Mouse (Mus musculus): ENCODE results near the gene Cflar. TPM values are rescaled to one million over a fixed set of nuclear protein-coding genes. Genes with fewer than 3 reads are reported as not detected.

Gene Cflar
- total and polyA plus RNA-seq, 3 experiments, result 35.7 to 81.1 (median 49.2) TPM

GRCm38 (mm10) chr1:58786276-58786675 lies 75.0 kb downstream of the Cflar start:
- Histone ChIP-seq H3K27me3 (replicated peaks) (no peaks in the 10 kb centered on the region), H3K79me2 (replicated peaks; ENCODE audit: control insufficient read depth, extremely low read depth, insufficient read depth, poor library complexity, severe bottlenecking) (no peaks in the 10 kb centered on the region), H3K4me3 (replicated peaks in 1 of 3; ENCODE audit: low read depth in 2 of 3, low read length in 2 of 3, poor library complexity in 1 of 3) (no peak overlapping the region), H3K4me2 (ENCODE audit: insufficient read depth, low read depth, poor library complexity, severe bottlenecking) (no peak overlapping the region), H3K36me3 (replicated peaks in 1 of 2; ENCODE audit: control insufficient read depth in 1 of 2, insufficient read depth in 1 of 2, low read length in 1 of 2) (no peaks in the 10 kb centered on the region), H3K27ac (ENCODE audit: insufficient read depth, low read depth) (no peak overlapping the region), H3K9me3 (replicated peaks; ENCODE audit: low read length) (peaks cover 2% of the 10 kb centered on the region), H3K4me1 (ENCODE audit: control insufficient read depth in 1 of 2, insufficient read depth in 2 of 2) (no peaks in the 10 kb centered on the region), H3K9ac (ENCODE audit: insufficient read depth, low read depth) (no peak overlapping the region)
- DNase-seq (ENCODE audit: extremely low read depth), result no peak
- dilution Hi-C loops (cut with MboI; ENCODE audit: extremely low pct_ligation_motif_present, extremely low pct_unique_long_range_greater_than_20kb, low sequenced_read_pairs), result no loop called here
- no peak for TF ChIP-seq SIN3A (IDR thresholded peaks at IDR 0.05; ENCODE audit: low read length)
- TF ChIP-seq CHD2 (IDR thresholded peaks at IDR 0.05; ENCODE audit: low read length), result no peak
- no peak for TF ChIP-seq MAZ (IDR thresholded peaks at IDR 0.05; ENCODE audit: low read depth, low read length)
- no peak for TF ChIP-seq NRF1 (IDR thresholded peaks at IDR 0.05; ENCODE audit: low read depth, low read length)
- TF ChIP-seq MXI1 (IDR thresholded peaks at IDR 0.05; ENCODE audit: low read depth, low read length), result no peak
- no peak for TF ChIP-seq RAD21 (IDR thresholded peaks at IDR 0.05; ENCODE audit: low read depth, low read length)
- in situ Hi-C loops (cut with MboI; ENCODE audit: low pct_ligation_motif_present, low pct_unique_long_range_greater_than_20kb, low sequenced_read_pairs), result loop anchor here (25.0 kb wide), 1 partner anchor 451 kb away; the partner anchor contains the start of gene Als2

- Histone ChIP-seq H3K4me2 (ENCODE audit: insufficient read depth, low read depth, poor library complexity, severe bottlenecking) (no peak overlapping the region), H3K9me3 (replicated peaks; ENCODE audit: low read length) (peaks cover 2% of the 10 kb centered on the region), H3K4me3 (replicated peaks in 1 of 3; ENCODE audit: low read depth in 2 of 3, low read length in 2 of 3, poor library complexity in 1 of 3) (no peak overlapping the region), H3K79me2 (replicated peaks; ENCODE audit: control insufficient read depth, extremely low read depth, insufficient read depth, poor library complexity, severe bottlenecking) (no peaks in the 10 kb centered on the region), H3K36me3 (replicated peaks in 1 of 2; ENCODE audit: control insufficient read depth in 1 of 2, insufficient read depth in 1 of 2, low read length in 1 of 2) (no peaks in the 10 kb centered on the region), H3K27ac (ENCODE audit: insufficient read depth, low read depth) (no peak overlapping the region), H3K4me1 (ENCODE audit: control insufficient read depth in 1 of 2, insufficient read depth in 2 of 2) (no peaks in the 10 kb centered on the region), H3K27me3 (replicated peaks) (no peaks in the 10 kb centered on the region), H3K9ac (ENCODE audit: insufficient read depth, low read depth) (no peak overlapping the region)
- DNase-seq (ENCODE audit: extremely low read depth), result no peak
- dilution Hi-C loops (cut with MboI; ENCODE audit: extremely low pct_ligation_motif_present, extremely low pct_unique_long_range_greater_than_20kb, low sequenced_read_pairs), result no loop called here
- in situ Hi-C loops (cut with MboI; ENCODE audit: low pct_ligation_motif_present, low pct_unique_long_range_greater_than_20kb, low sequenced_read_pairs), result loop anchor here (25.0 kb wide), 1 partner anchor 449 kb away; the partner anchor contains the start of gene Als2
- TF ChIP-seq IRF4 (IDR thresholded peaks at IDR 0.05; ENCODE audit: low read depth, low read length), result no peak
- TF ChIP-seq TBP (conservative IDR thresholded peaks at IDR 0.05; ENCODE audit: low read depth, low read length), result no peak
- no peak for TF ChIP-seq NELFE (IDR thresholded peaks at IDR 0.05; ENCODE audit: low read depth, low read length)
- TF ChIP-seq MXI1 (IDR thresholded peaks at IDR 0.05; ENCODE audit: low read depth, low read length), result no peak
- TF ChIP-seq NRF1 (IDR thresholded peaks at IDR 0.05; ENCODE audit: low read depth, low read length), result no peak
- TF ChIP-seq MAZ (IDR thresholded peaks at IDR 0.05; ENCODE audit: low read depth, low read length), result no peak
- no peak for TF ChIP-seq SIN3A (IDR thresholded peaks at IDR 0.05; ENCODE audit: low read length)
- no peak for TF ChIP-seq ZC3H11A (IDR thresholded peaks at IDR 0.05; ENCODE audit: low read depth, low read length)
Measured at GRCm38 (mm10) chr1:58788410-58788809, 77.1 kb downstream of the Cflar start.

GRCm38 (mm10) chr1:58794705-58795104 lies 83.4 kb downstream of the Cflar start:
- dilution Hi-C loops (cut with MboI; ENCODE audit: extremely low pct_ligation_motif_present, extremely low pct_unique_long_range_greater_than_20kb, low sequenced_read_pairs), result no loop called here
- Histone ChIP-seq H3K4me3 (replicated peaks in 1 of 3; ENCODE audit: low read depth in 2 of 3, low read length in 2 of 3, poor library complexity in 1 of 3) (peak overlapping the region; percentile 69 to 80 (median 73)), H3K79me2 (replicated peaks; ENCODE audit: control insufficient read depth, extremely low read depth, insufficient read depth, poor library complexity, severe bottlenecking) (peaks cover 31% of the 10 kb centered on the region), H3K4me2 (ENCODE audit: insufficient read depth, low read depth, poor library complexity, severe bottlenecking) (peak overlapping the region; percentile 99), H3K27me3 (replicated peaks) (no peaks in the 10 kb centered on the region), H3K27ac (ENCODE audit: insufficient read depth, low read depth) (peak overlapping the region; percentile 70), H3K36me3 (replicated peaks in 1 of 2; ENCODE audit: control insufficient read depth in 1 of 2, insufficient read depth in 1 of 2, low read length in 1 of 2) (peaks cover 7 to 13% of the 10 kb centered on the region in 2 experiments), H3K4me1 (ENCODE audit: control insufficient read depth in 1 of 2, insufficient read depth in 2 of 2) (peaks cover 0 to 15% of the 10 kb centered on the region in 2 experiments; a peak in 2 of 4 replicates), H3K9me3 (replicated peaks; ENCODE audit: low read length) (peaks cover 5% of the 10 kb centered on the region), H3K9ac (ENCODE audit: insufficient read depth, low read depth) (peak overlapping the region; percentile 77; the same call in 1 of the 2 replicates)
- in situ Hi-C loops (cut with MboI; ENCODE audit: low pct_ligation_motif_present, low pct_unique_long_range_greater_than_20kb, low sequenced_read_pairs), result loop anchor here (25.0 kb wide), 1 partner anchor 443 kb away; the partner anchor contains the start of gene Als2
- peak; percentile 71 for TF ChIP-seq ZNF384 (IDR thresholded peaks at IDR 0.05; ENCODE audit: low read depth, low read length)
- no peak for TF ChIP-seq ELF1 (IDR thresholded peaks at IDR 0.05; ENCODE audit: low read depth, low read length)
- DNase-seq (ENCODE audit: extremely low read depth), result no peak

All from CH12.LX (cell line).